Mouse (Mus musculus): ENCODE results near the gene Tpd52l2. TPM values are rescaled to one million over a fixed set of nuclear protein-coding genes. Genes with fewer than 3 reads are reported as not detected.
"Not testable (repeated sequence)": the region's sequence is repeated elsewhere in the genome, so short reads cannot be mapped to it uniquely, and the experiment has no call there.

Tpd52l2 gene
- polyA plus RNA-seq, 1 experiment from 2014 or later, result 173 TPM

- no peaks in the 10 kb centered on the region for H3K36me3 ChIP-seq
- no peak overlapping the region for H3K27ac ChIP-seq (replicated peaks)
- H3K27me3 ChIP-seq, result no peaks in the 10 kb centered on the region
- no peak overlapping the region for H3K9ac ChIP-seq
- H3K4me3 ChIP-seq (replicated peaks), result no peak overlapping the region
- ATAC-seq (ENCODE audit: insufficient number of reproducible peaks, low FRiP score, low TSS enrichment, low read depth), result no peak
- peaks cover 3% of the 10 kb centered on the region for H3K4me1 ChIP-seq
- no peaks in the 10 kb centered on the region for H3K9me3 ChIP-seq (replicated peaks)
- WGBS, result 28% methylated on average over 7 of the region's 7 CpGs
- no peak overlapping the region for H3K4me2 ChIP-seq (replicated peaks)
These were observed 5.3 kb upstream of the Tpd52l2 start for GRCm38 (mm10) chr2:181491432-181492205.

DNA sequence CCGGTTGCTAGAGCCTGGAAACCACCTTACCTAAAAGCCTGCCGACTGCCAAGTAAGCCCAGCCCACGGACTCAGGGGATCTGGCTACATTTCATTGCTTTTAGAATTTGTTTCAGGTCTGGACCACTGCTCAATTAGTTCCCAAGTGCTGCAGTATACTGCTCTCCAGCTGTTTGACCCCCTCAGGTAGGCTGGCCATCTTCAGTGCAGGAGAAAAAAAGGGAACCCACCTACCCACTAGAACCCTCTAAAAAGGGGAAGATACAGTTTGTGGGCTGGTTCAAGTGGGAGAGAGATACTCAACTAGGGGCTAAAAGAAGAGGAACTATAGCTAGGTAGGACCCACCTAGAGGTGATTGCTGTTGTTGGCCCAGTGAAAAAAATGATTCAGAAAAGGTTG, 4.7 kb upstream of the Tpd52l2 start:
- H3K27me3 ChIP-seq, result no peaks in the 10 kb centered on the region
- H3K9me3 ChIP-seq (replicated peaks), result no peaks in the 10 kb centered on the region
- H3K4me3 ChIP-seq (replicated peaks), result no peak overlapping the region
- no peaks in the 10 kb centered on the region for H3K36me3 ChIP-seq
- WGBS, result 45% methylated on average over 3 of the region's 3 CpGs
- no peak overlapping the region for H3K4me2 ChIP-seq (replicated peaks)
- no peak for ATAC-seq (ENCODE audit: insufficient number of reproducible peaks, low FRiP score, low TSS enrichment, low read depth)
- H3K27ac ChIP-seq (replicated peaks), result no peak overlapping the region
- peaks cover 3% of the 10 kb centered on the region for H3K4me1 ChIP-seq
- no peak overlapping the region for H3K9ac ChIP-seq

DNA sequence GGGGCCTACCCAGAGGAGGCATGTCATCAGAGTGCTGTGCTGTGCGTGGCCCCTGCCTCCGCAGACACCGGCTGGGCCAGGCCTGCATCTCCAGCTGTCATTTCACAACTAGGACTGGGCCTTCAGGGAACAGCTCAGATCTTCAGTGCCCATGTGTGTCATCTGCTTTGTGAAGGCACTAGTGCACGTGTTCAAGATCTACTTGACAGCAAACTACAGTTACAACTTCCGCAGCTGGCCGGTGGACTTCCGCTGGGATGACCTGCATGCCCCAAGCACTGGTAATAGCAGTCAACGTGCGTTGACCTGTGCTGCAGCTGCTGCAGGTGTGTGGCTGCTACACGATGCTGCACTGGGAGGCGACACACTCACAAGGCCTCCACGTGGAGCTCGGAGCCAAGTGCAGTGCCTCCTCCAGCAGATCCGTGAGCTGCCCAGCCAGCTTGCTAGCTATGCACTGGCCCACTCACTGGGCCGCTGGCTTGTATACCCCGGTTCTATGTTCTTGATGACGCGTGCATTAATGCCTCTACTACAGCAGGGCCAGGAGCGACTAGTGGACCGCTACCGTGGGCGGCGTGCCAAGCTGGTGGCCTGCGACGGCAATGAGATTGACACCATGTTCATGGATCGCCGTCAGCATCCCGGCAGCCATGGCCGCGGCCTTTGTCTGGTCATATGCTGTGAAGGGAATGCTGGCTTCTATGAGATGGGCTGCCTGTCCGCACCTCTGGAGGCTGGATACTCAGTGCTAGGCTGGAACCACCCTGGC, 3.6 kb upstream of the Tpd52l2 start, which contains the start of gene Abhd16b:
Gene Abhd16b (plus strand): TSS at position 51 of the 772 bp plus-strand sequence.
- no peak within 1 kb of the TSS for H3K27ac ChIP-seq (replicated peaks)
- no peak within 1 kb of the TSS for H3K4me3 ChIP-seq (replicated peaks)
- WGBS, result 81% methylated on average over 31 of the region's 31 CpGs
- no peak within 1 kb of the TSS for H3K4me2 ChIP-seq (replicated peaks)
- no peaks in the 10 kb centered on the region for H3K27me3 ChIP-seq
- H3K4me1 ChIP-seq, result peaks cover 12% of the 10 kb centered on the region
- no peaks in the 10 kb centered on the region for H3K9me3 ChIP-seq (replicated peaks)
- no peak for ATAC-seq (ENCODE audit: insufficient number of reproducible peaks, low FRiP score, low TSS enrichment, low read depth)
- H3K36me3 ChIP-seq, result no peaks in the 10 kb centered on the region
- no peak within 1 kb of the TSS for H3K9ac ChIP-seq

DNA sequence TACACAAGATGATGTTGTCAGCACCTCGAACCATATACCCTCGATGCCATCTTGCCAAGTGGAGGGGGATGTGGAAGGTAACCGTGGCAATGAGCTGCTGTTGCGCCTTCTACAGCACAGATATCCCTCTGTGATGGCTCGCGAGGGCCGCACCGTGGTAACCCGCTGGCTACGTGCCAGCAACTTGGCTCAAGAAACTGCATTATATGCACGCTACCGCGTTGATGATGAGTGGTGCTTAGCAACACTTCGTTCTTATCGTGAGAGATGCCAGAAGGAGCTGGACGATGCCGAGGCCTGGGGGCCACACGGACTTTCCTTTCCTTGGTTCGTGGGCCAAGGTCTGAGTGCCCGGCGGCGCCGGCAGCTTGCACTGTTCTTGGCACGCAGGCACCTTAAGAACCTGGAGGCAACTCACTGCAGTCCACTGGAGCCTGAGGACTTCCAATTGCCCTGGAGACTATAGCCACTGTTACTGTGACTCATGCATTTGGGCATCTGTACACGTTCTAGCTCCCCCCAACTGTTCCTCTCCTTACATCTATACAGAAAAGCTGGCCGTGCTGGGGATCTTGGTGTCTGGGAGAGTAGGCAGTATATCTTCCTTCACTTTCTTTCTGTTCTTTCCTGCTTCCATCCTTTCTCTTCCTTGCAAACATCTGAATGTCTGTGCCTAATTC, 2.5 kb upstream of the Tpd52l2 start:
- Histone ChIP-seq H3K9ac (no peak overlapping the region), H3K27me3 (no peaks in the 10 kb centered on the region), H3K4me3 (replicated peaks) (no peak overlapping the region), H3K27ac (replicated peaks) (no peak overlapping the region), H3K9me3 (replicated peaks) (no peaks in the 10 kb centered on the region), H3K36me3 (no peaks in the 10 kb centered on the region), H3K4me2 (replicated peaks) (no peak overlapping the region), H3K4me1 (peaks cover 17% of the 10 kb centered on the region)
- ATAC-seq (ENCODE audit: insufficient number of reproducible peaks, low FRiP score, low TSS enrichment, low read depth), result no peak
- WGBS, result 79% methylated on average over 26 of the region's 26 CpGs

DNA sequence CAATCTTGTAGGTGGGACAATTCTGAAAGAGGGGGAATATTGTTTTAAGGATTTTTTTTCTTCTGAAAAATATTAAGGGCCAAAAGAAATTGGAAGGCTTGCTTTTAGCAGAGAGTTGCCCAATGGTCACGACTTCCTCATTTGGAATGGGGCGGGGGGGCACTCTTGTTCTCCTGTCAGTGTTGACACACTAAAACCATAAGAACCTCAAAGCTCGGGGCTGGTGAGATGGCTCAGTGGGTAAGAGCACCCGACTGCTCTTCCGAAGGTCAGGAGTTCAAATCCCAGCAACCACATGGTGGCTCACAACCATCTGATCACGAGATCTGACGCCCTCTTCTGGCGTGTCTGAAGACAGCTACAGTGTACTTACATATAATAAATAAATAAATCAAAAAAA, 1.1 kb upstream of the Tpd52l2 start:
- not testable (repeated sequence) for H3K9me3 ChIP-seq (replicated peaks); H3K4me3 ChIP-seq (replicated peaks); H3K9ac ChIP-seq; ATAC-seq (ENCODE audit: insufficient number of reproducible peaks, low FRiP score, low TSS enrichment, low read depth); H3K27ac ChIP-seq (replicated peaks); H3K27me3 ChIP-seq
- Histone ChIP-seq H3K4me1 (peaks cover 17% of the 10 kb centered on the region), H3K36me3 (peaks cover 12% of the 10 kb centered on the region), H3K4me2 (replicated peaks) (peak overlapping the region; percentile 63; the same call in 1 of the 2 replicates)
- WGBS, result 61% methylated on average over 8 of the region's 8 CpGs

DNA sequence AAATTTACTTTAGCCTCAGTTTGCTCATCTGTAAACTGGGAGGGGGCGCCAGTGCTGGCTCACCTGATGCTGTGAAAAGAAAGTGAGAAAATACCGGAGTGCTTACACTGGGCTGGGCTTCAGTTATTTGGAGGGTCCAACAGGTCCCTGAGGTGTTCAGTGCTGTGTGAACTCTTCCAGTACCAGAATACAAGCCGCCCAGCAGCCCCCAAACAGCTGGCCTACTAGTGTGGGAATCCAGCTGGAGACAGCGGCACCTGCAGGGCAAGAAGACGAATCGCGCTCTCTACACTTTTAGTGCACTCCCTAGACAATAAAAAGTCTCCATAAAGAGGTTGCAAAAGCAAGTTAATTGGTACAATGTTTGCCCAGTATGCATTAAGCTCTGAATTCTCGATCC, 661 bp upstream of the Tpd52l2 start:
- peak overlapping the region; percentile 63 for H3K4me2 ChIP-seq (replicated peaks)
- peak overlapping the region; percentile 92 for H3K9ac ChIP-seq
- H3K9me3 ChIP-seq (replicated peaks), result no peaks in the 10 kb centered on the region
- no peaks in the 10 kb centered on the region for H3K27me3 ChIP-seq
- ATAC-seq (ENCODE audit: insufficient number of reproducible peaks, low FRiP score, low TSS enrichment, low read depth), result 0 out of 2 replicates have a peak, but pooled peaks have one; percentile 48
- 15% methylated on average over 8 of the region's 8 CpGs for WGBS
- peaks cover 17% of the 10 kb centered on the region for H3K4me1 ChIP-seq
- peak overlapping the region; percentile 95 for H3K27ac ChIP-seq (replicated peaks)
- H3K4me3 ChIP-seq (replicated peaks), result peak overlapping the region; percentile 98
- H3K36me3 ChIP-seq, result peaks cover 17% of the 10 kb centered on the region

- peak overlapping the region; percentile 95 for H3K27ac ChIP-seq (replicated peaks)
- H3K9ac ChIP-seq, result peak overlapping the region; percentile 92
- H3K27me3 ChIP-seq, result no peaks in the 10 kb centered on the region
- ATAC-seq (ENCODE audit: insufficient number of reproducible peaks, low FRiP score, low TSS enrichment, low read depth), result peak; percentile 73
- peak overlapping the region; percentile 63 for H3K4me2 ChIP-seq (replicated peaks)
- peak overlapping the region; percentile 98 for H3K4me3 ChIP-seq (replicated peaks)
- H3K36me3 ChIP-seq, result peaks cover 29% of the 10 kb centered on the region
- under 1% methylated on average over 12 of the region's 12 CpGs for WGBS
- H3K9me3 ChIP-seq (replicated peaks), result no peaks in the 10 kb centered on the region
- H3K4me1 ChIP-seq, result peaks cover 17% of the 10 kb centered on the region
These were observed 570 bp downstream of the Tpd52l2 start for GRCm38 (mm10) chr2:181497548-181497875.

DNA sequence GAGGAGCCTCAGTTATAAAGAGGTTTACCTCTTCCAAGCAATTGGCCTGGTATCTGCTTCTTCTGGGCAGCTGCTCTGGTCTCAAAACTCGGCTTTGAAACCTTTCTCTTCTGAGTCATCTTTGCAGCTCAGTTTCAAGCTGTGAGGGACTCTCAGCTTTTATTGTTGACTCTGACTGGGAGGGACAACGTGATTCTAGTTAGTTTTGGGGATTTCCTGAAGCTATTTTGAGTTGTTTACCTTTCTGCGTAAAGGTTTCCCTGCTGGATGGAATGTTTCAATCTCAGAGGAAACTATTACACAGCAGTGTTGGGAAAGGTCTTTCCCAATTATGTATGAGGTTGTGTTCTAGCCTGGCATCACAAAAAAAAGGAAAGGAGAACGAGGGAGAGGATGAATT, 1.7 kb downstream of the Tpd52l2 start:
- no peak overlapping the region for H3K4me2 ChIP-seq (replicated peaks)
- H3K27ac ChIP-seq (replicated peaks), result no peak overlapping the region
- peaks cover 38% of the 10 kb centered on the region for H3K36me3 ChIP-seq
- WGBS, result 74% methylated on average over 4 of the region's 4 CpGs
- H3K9ac ChIP-seq, result no peak overlapping the region
- no peaks in the 10 kb centered on the region for H3K9me3 ChIP-seq (replicated peaks)
- no peak overlapping the region for H3K4me3 ChIP-seq (replicated peaks)
- H3K27me3 ChIP-seq, result no peaks in the 10 kb centered on the region
- no peak for ATAC-seq (ENCODE audit: insufficient number of reproducible peaks, low FRiP score, low TSS enrichment, low read depth)
- H3K4me1 ChIP-seq, result peaks cover 17% of the 10 kb centered on the region

- no peaks in the 10 kb centered on the region for H3K4me1 ChIP-seq
- WGBS, result 93% methylated on average over 2 of the region's 2 CpGs
- H3K4me3 ChIP-seq (replicated peaks), result no peak overlapping the region
- no peaks in the 10 kb centered on the region for H3K27me3 ChIP-seq
- H3K27ac ChIP-seq (replicated peaks), result no peak overlapping the region
- no peak overlapping the region for H3K9ac ChIP-seq
- H3K36me3 ChIP-seq, result peaks cover 82% of the 10 kb centered on the region
- H3K4me2 ChIP-seq (replicated peaks), result no peak overlapping the region
- ATAC-seq (ENCODE audit: insufficient number of reproducible peaks, low FRiP score, low TSS enrichment, low read depth), result no peak
- H3K9me3 ChIP-seq (replicated peaks), result no peaks in the 10 kb centered on the region
These were observed 12.2 kb downstream of the Tpd52l2 start for GRCm38 (mm10) chr2:181509191-181509590.

GRCm38 (mm10) chr2:181511231-181511630, 14.3 kb downstream of the Tpd52l2 start:
- H3K4me1 ChIP-seq, result no peaks in the 10 kb centered on the region
- H3K9ac ChIP-seq, result no peak overlapping the region
- ATAC-seq (ENCODE audit: insufficient number of reproducible peaks, low FRiP score, low TSS enrichment, low read depth), result no peak
- no peak overlapping the region for H3K4me3 ChIP-seq (replicated peaks)
- H3K36me3 ChIP-seq, result peaks cover 89% of the 10 kb centered on the region
- no peaks in the 10 kb centered on the region for H3K27me3 ChIP-seq
- WGBS, result 94% methylated on average over 8 of the region's 8 CpGs
- H3K4me2 ChIP-seq (replicated peaks), result no peak overlapping the region
- H3K27ac ChIP-seq (replicated peaks), result no peak overlapping the region
- H3K9me3 ChIP-seq (replicated peaks), result no peaks in the 10 kb centered on the region

- peaks cover 40% of the 10 kb centered on the region for H3K36me3 ChIP-seq
These were observed 22.3 kb downstream of the Tpd52l2 start for GRCm38 (mm10) chr2:181519201-181519600.

More at GRCm38 (mm10) chr2:181519201-181519600, 22.3 kb downstream of the Tpd52l2 start:
- H3K4me1 ChIP-seq, result peaks cover 24% of the 10 kb centered on the region
- H3K4me2 ChIP-seq (replicated peaks), result peak overlapping the region; percentile 57
- no peaks in the 10 kb centered on the region for H3K9me3 ChIP-seq (replicated peaks)
- ATAC-seq (ENCODE audit: insufficient number of reproducible peaks, low FRiP score, low TSS enrichment, low read depth), result no peak
- 72% methylated on average over 3 of the region's 3 CpGs for WGBS
- peak overlapping the region; percentile 98 for H3K27ac ChIP-seq (replicated peaks)
- H3K9ac ChIP-seq, result peak overlapping the region; percentile 92; the same call in 1 of the 2 replicates
- no peaks in the 10 kb centered on the region for H3K27me3 ChIP-seq
- H3K4me3 ChIP-seq (replicated peaks), result peak overlapping the region; percentile 94
